Mouse (Mus musculus) embryonic facial prominence, embryonic 11.5 days (tissue): ENCODE measurements around the gene Olfr1156. TPM values are rescaled to one million over a fixed set of nuclear protein-coding genes. Genes with fewer than 3 reads are reported as not detected.

ENCODE experiments used
- ATAC-seq: fragments of 200-750 bp; cut with Nextera tagmentation; replicated peaks from 2 replicates; pipeline ENCODE4 v1.8.0; 2017; ENCODE audit warnings: low read depth; ENCODE audit not compliant: insufficient number of reproducible peaks, low FRiP score, low TSS enrichment
- DNase-seq: peaks from one replicate; pipeline ENCODE4 v3.0.0-alpha.2; 2015; ENCODE audit warnings: low spot score
- H3K27ac ChIP-seq: fragments of 300-500 bp; sonication (generic); replicated peaks from 2 replicates; pipeline ENCODE4 v1.5.1; 2014; ENCODE audit warnings: mild to moderate bottlenecking, low read depth, low read length, control low read depth
- H3K27me3 ChIP-seq: fragments of 300-500 bp; sonication (generic); 2 replicates; pipeline ENCODE4 v1.6.1; 2014; ENCODE audit warnings: mild to moderate bottlenecking, low read length, moderate library complexity, mixed read lengths; ENCODE audit not compliant: control insufficient read depth, insufficient read depth
- H3K36me3 ChIP-seq: fragments of 300-500 bp; sonication (generic); replicated peaks from 2 replicates; pipeline ENCODE4 v1.6.1; 2014; ENCODE audit warnings: low read depth, mild to moderate bottlenecking, low read length, moderate library complexity, mixed read lengths; ENCODE audit not compliant: control insufficient read depth, insufficient read depth
- H3K4me1 ChIP-seq: fragments of 300-500 bp; sonication (generic); 2 replicates; pipeline ENCODE4 v1.6.1; 2014; ENCODE audit warnings: low read length, mixed read lengths; ENCODE audit not compliant: control insufficient read depth, insufficient read depth
- H3K4me2 ChIP-seq: fragments of 300-500 bp; sonication (generic); 2 replicates; pipeline ENCODE4 v1.6.1; 2014; ENCODE audit warnings: low read depth, mild to moderate bottlenecking, control low read depth, low read length, moderate library complexity
- H3K4me3 ChIP-seq: fragments of 300-500 bp; sonication (generic); 2 replicates; pipeline ENCODE4 v1.5.1; 2014; ENCODE audit warnings: low read depth, low read length, control low read depth
- H3K9ac ChIP-seq: fragments of 300-500 bp; sonication (generic); replicated peaks from 2 replicates; pipeline ENCODE4 v1.6.1; 2014; ENCODE audit warnings: mild to moderate bottlenecking, control low read depth, low read length
- H3K9me3 ChIP-seq: fragments of 300-500 bp; sonication (generic); replicated peaks from 2 replicates; pipeline ENCODE4 v1.6.1; 2016; ENCODE audit warnings: mild to moderate bottlenecking, low read length, inconsistent platforms, mixed read lengths; ENCODE audit not compliant: control insufficient read depth
- WGBS: fragments of 180-500 bp; shearing (Covaris S2); extraction: QIAGEN DNeasy Blood & Tissue Kit; methylation state at CpG from one replicate; pipeline ENCODE4 v1.1.7; 2014; 5-methylcytosine and 5-hydroxymethylcytosine counted together
- polyA plus RNA-seq: library from polyadenylated mRNA; unstranded; fragments of >200 nt; fragmentation: Nextera tagmentation; extraction: Ambion mirVana; gene quantifications from 2 replicates; pipeline ENCODE4 v1.2.1, GENCODE M21; 2014

Gene Olfr1156
- not detected in 2 replicates for polyA plus RNA-seq

GRCm38 (mm10) chr2:87953000-87953399 lies at the start of gene Olfr1156:
Gene Olfr1156, minus strand, starts transcription at chr2:87953100.
- no peaks in the 10 kb centered on the region for H3K9me3 ChIP-seq
- no peak within 1 kb of the TSS for H3K4me2 ChIP-seq
- H3K9ac ChIP-seq: no peak within 1 kb of the TSS
- no peaks in the 10 kb centered on the region for H3K36me3 ChIP-seq
- H3K4me3 ChIP-seq: no peak within 1 kb of the TSS
- no peaks in the 10 kb centered on the region for H3K4me1 ChIP-seq
- DNase-seq: no peak
- no peak within 1 kb of the TSS for H3K27ac ChIP-seq
- H3K27me3 ChIP-seq: no peaks in the 10 kb centered on the region
- no peak for ATAC-seq

GRCm38 (mm10) chr2:87989813-87990212 lies 36.9 kb upstream of the Olfr1156 start, which contains the start of gene Olfr1158:
Gene Olfr1158, plus strand, starts transcription at chr2:87990113.
- ATAC-seq (no peak), DNase-seq (no peak)
- Histone ChIP-seq H3K27me3 (no peaks in the 10 kb centered on the region), H3K36me3 (no peaks in the 10 kb centered on the region), H3K9ac (no peak within 1 kb of the TSS), H3K4me1 (no peaks in the 10 kb centered on the region), H3K4me3 (no peak within 1 kb of the TSS), H3K9me3 (no peaks in the 10 kb centered on the region), H3K27ac (no peak within 1 kb of the TSS), H3K4me2 (no peak within 1 kb of the TSS)

- ATAC-seq: no peak
- H3K4me2 ChIP-seq: no peak within 1 kb of the TSS
- WGBS: 74% methylated on average over 3 of the region's 3 CpGs
- H3K9ac ChIP-seq: no peak within 1 kb of the TSS
- no peaks in the 10 kb centered on the region for H3K4me1 ChIP-seq
- no peak for DNase-seq
- no peak within 1 kb of the TSS for H3K4me3 ChIP-seq
- H3K36me3 ChIP-seq: no peaks in the 10 kb centered on the region
- no peak within 1 kb of the TSS for H3K27ac ChIP-seq
- no peaks in the 10 kb centered on the region for H3K27me3 ChIP-seq
- H3K9me3 ChIP-seq: no peaks in the 10 kb centered on the region
These were observed 21.7 kb upstream of the Olfr1156 start, which contains the start of gene Olfr74 for GRCm38 (mm10) chr2:87974563-87974962. Gene Olfr74, minus strand, starts transcription at chr2:87974663.

- no peak within 1 kb of the TSS for H3K9ac ChIP-seq
- H3K4me1 ChIP-seq: no peaks in the 10 kb centered on the region
- no peak within 1 kb of the TSS for H3K4me3 ChIP-seq
- no peak within 1 kb of the TSS for H3K27ac ChIP-seq
- no peaks in the 10 kb centered on the region for H3K36me3 ChIP-seq
- no peak for ATAC-seq
- no peak within 1 kb of the TSS for H3K4me2 ChIP-seq
- 96% methylated on average over 4 of the region's 4 CpGs for WGBS
- no peaks in the 10 kb centered on the region for H3K27me3 ChIP-seq
- no peaks in the 10 kb centered on the region for H3K9me3 ChIP-seq
- DNase-seq: no peak
These were observed 15.3 kb upstream of the Olfr1156 start, which contains the start of gene Olfr1157 for GRCm38 (mm10) chr2:87968199-87968598. Gene Olfr1157, minus strand, starts transcription at chr2:87968299.

GRCm38 (mm10) chr2:87945037-87945436 lies 7.9 kb downstream of the Olfr1156 start, which contains the start of gene Olfr1155:
Gene Olfr1155, minus strand, starts transcription at chr2:87945137.
- H3K9ac ChIP-seq: no peak within 1 kb of the TSS
- 92% methylated on average over 1 of the region's 1 CpGs for WGBS
- no peak within 1 kb of the TSS for H3K4me2 ChIP-seq
- no peak within 1 kb of the TSS for H3K4me3 ChIP-seq
- DNase-seq (no peak), ATAC-seq (no peak)
- no peaks in the 10 kb centered on the region for H3K4me1 ChIP-seq
- no peaks in the 10 kb centered on the region for H3K9me3 ChIP-seq
- H3K27me3 ChIP-seq: no peaks in the 10 kb centered on the region
- H3K27ac ChIP-seq: no peak within 1 kb of the TSS
- no peaks in the 10 kb centered on the region for H3K36me3 ChIP-seq

GRCm38 (mm10) chr2:87905066-87905465 lies 47.8 kb downstream of the Olfr1156 start, which contains the start of gene Olfr1154:
Gene Olfr1154, minus strand, starts transcription at chr2:87905166.
- H3K9ac ChIP-seq: no peak within 1 kb of the TSS
- no peaks in the 10 kb centered on the region for H3K4me1 ChIP-seq
- no peaks in the 10 kb centered on the region for H3K9me3 ChIP-seq
- no peak within 1 kb of the TSS for H3K4me3 ChIP-seq
- ATAC-seq (no peak), DNase-seq (no peak)
- H3K36me3 ChIP-seq: no peaks in the 10 kb centered on the region
- 95% methylated on average over 1 of the region's 1 CpGs for WGBS
- no peaks in the 10 kb centered on the region for H3K27me3 ChIP-seq
- no peak within 1 kb of the TSS for H3K27ac ChIP-seq
- H3K4me2 ChIP-seq: no peak within 1 kb of the TSS

Other genes with a start within 250 kb of the Olfr1156 start
- not detected in 2 replicates for gene Olfr1137, start 239.9 kb downstream of the Olfr1156 start, polyA plus RNA-seq
- gene Olfr1138, start 213.1 kb downstream of the Olfr1156 start, polyA plus RNA-seq: not detected in 2 replicates
- gene Olfr1140, start 209.3 kb downstream of the Olfr1156 start, polyA plus RNA-seq: not detected in 2 replicates
- gene Olfr1141, start 199.1 kb downstream of the Olfr1156 start, polyA plus RNA-seq: not detected in 2 replicates
- not detected in 2 replicates for gene Olfr152, start 173.6 kb downstream of the Olfr1156 start, polyA plus RNA-seq
- gene Olfr1143, start 152.5 kb downstream of the Olfr1156 start, polyA plus RNA-seq: 0.17 TPM in 1 of 2 replicates, not detected in the other
- gene Olfr1145, start 143.3 kb downstream of the Olfr1156 start, polyA plus RNA-seq: not detected in 2 replicates
- gene Olfr1148, start 122.6 kb downstream of the Olfr1156 start, polyA plus RNA-seq: not detected in 2 replicates
- not detected in 2 replicates for gene Olfr1150-ps1, start 109.1 kb downstream of the Olfr1156 start, polyA plus RNA-seq
- not detected in 2 replicates for gene Olfr1151, start 97.2 kb downstream of the Olfr1156 start, polyA plus RNA-seq
- not detected in 2 replicates for gene Olfr1152, start 86.6 kb downstream of the Olfr1156 start, polyA plus RNA-seq
- gene Olfr1153, start 58.1 kb downstream of the Olfr1156 start, polyA plus RNA-seq: not detected in 2 replicates
- gene Olfr1154, start 47.9 kb downstream of the Olfr1156 start, polyA plus RNA-seq: not detected in 2 replicates
- gene Olfr1155, start 8.0 kb downstream of the Olfr1156 start, polyA plus RNA-seq: not detected in 2 replicates
- not detected in 2 replicates for gene Olfr1157, start 15.2 kb upstream of the Olfr1156 start, polyA plus RNA-seq
- not detected in 2 replicates for gene Olfr74, start 21.6 kb upstream of the Olfr1156 start, polyA plus RNA-seq
- not detected in 2 replicates for gene Olfr1158, start 37.0 kb upstream of the Olfr1156 start, polyA plus RNA-seq
- not detected in 2 replicates for gene Olfr1160, start 55.2 kb upstream of the Olfr1156 start, polyA plus RNA-seq
- gene Olfr1161, start 69.7 kb upstream of the Olfr1156 start, polyA plus RNA-seq: not detected in 2 replicates
- gene Olfr73, start 84.6 kb upstream of the Olfr1156 start, polyA plus RNA-seq: not detected in 2 replicates
- gene Olfr1162, start 98.0 kb upstream of the Olfr1156 start, polyA plus RNA-seq: not detected in 2 replicates
- gene Olfr1163, start 118.7 kb upstream of the Olfr1156 start, polyA plus RNA-seq: not detected in 2 replicates
- not detected in 2 replicates for gene Olfr1164, start 140.9 kb upstream of the Olfr1156 start, polyA plus RNA-seq
- gene Olfr1166, start 175.2 kb upstream of the Olfr1156 start, polyA plus RNA-seq: not detected in 2 replicates
- not detected in 2 replicates for gene Olfr1167, start 202.1 kb upstream of the Olfr1156 start, polyA plus RNA-seq
- not detected in 2 replicates for gene Olfr1168, start 228.8 kb upstream of the Olfr1156 start, polyA plus RNA-seq